Mouse (Mus musculus) brain, embryonic 14.5 days (tissue): ENCODE results near the gene St8sia4.

Experiments used
- CTCF ChIP-seq: fragments of 200-500 bp; IDR thresholded peaks from 2 replicates; pipeline ENCODE4 v1.5.1; 2012; ENCODE audit warnings: inconsistent platforms, mild to moderate bottlenecking, moderate library complexity, borderline replicate concordance; ENCODE audit not compliant: insufficient read depth, insufficient read length; ENCODE audit errors: extremely low read depth
- POLR2A ChIP-seq: fragments of 200-500 bp; IDR thresholded peaks from 2 replicates; pipeline ENCODE4 v1.6.1; 2012; ENCODE audit warnings: mild to moderate bottlenecking, inconsistent platforms, borderline replicate concordance; ENCODE audit not compliant: poor library complexity, insufficient read depth, insufficient read length, severe bottlenecking; ENCODE audit errors: extremely low read depth

DNA sequence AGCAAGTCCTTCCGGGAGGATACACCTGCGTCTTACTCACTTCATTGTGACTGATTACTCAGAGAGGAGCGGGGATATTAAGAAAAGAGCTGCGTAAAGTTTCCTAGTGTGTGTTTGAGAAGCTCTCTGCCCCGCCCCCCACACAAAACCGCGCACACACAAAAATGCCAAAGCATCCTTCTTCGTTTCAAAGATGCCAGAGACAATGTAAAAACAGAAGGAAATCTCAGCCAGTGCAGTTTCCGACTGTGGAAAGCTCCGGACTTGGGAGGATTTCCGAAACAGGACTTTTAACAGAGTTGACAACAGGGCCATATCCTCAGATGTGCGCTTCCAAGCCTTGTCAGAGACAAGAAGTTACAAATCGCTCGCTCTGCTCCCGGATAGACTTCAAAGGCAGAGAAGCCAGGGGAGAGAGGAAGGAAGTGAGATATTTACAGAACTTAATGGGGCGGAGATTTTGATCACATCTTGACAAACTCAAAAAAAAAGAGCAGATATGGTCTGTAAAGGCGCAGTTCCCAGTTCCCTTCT is 1.4 kb downstream of the St8sia4 start:
- no peak for TF ChIP-seq CTCF
- no peak for TF ChIP-seq POLR2A
